Mouse (Mus musculus) induced T-regulatory cell, adult 2 months (primary cell): ENCODE results near the gene Gm28053.

ENCODE experiments used
- DNase-seq: peaks from one replicate; pipeline ENCODE4 v3.0.0-alpha.2; 2012; ENCODE audit warnings: low read depth

Gene Gm28053

GRCm38 (mm10) chr6:48692962-48693361 is 25.4 kb upstream of the Gm28053 start:
- no peak for DNase-seq

- DNase-seq, result peak; percentile 82
Observed at GRCm38 (mm10) chr6:48696830-48697554, 21.4 kb upstream of the Gm28053 start.

- no peak for DNase-seq
Observed at GRCm38 (mm10) chr6:48697555-48697930, 20.9 kb upstream of the Gm28053 start.

DNA sequence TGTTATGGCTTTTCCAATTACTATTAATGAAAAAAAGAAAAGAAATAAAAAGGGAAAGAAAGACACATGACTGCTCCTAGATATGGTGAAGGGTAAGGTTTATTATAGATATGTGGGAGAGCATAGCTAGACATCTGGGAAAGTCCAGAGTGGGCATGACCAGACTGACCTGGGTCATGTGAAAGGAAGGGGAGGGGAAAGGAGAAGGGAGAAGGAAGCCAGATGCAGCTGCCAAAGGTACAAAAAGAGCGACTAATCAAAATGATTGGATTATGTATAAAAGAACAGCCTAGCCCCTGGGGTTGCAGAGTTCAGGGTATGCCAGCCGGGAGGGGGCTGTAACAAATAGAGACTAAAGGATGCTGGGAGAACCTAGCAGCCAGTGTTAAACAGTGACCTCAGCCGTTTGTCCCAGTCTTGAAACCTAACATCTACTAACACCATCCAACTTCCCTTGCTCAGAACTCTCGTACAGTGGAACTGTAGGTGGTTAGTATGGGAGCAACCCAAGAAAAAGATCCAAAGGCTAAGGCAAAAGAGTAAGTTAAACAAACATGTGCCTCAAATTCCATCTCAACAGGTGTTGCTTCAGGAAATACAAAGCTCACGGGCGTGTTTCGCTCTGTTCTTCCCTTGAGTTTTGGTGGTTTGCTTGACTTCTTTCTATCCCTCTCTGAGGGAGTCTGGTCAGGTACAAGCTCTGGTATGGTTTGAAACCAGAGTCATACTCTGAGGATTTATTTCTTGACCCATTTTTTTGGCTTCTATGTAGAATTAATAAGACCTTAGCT is 20.1 kb upstream of the Gm28053 start:
- peak; percentile 61 for DNase-seq

- DNase-seq, result peak; percentile 58
Observed at GRCm38 (mm10) chr6:48698888-48699287, 19.5 kb upstream of the Gm28053 start.

DNA sequence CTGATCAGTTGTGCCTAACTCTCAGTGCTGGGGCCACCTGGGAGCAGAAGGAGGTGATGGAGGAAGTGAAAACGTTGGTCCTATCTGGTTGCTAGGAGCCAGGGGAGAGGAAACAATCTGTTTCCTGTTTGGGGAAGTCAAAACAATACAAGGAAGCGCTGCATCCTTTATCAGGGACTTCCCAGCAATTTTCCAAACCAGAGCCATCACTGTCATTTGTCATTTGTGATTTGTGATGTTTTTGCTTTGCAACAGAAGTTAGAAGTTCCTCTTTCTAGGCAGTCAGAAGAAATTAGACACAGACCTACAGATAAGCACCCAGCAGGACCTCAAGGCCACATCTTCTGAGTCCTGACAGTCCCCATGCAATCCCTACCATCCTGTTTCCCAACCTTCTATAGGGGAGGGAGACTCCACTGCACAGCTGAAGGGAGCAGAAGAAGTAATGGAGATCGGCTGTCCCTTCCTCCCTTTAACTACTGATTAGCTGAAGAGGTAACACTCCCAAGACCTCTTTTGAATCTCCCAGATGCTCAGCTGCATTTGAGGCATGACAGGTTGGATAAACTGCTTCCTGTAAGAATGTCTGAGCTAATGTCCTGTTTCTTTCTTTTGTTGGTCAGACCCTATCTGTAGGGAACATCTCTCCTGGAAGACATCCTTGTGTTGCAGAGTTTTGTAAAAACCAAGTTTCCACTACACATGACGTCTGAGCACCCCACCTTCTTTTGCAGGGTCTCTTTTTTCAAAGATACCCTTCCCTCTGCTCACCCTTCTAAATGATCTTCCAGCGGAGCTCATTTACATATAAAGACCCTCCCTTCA is 17.9 kb upstream of the Gm28053 start:
- peak; percentile 81 for DNase-seq

GRCm38 (mm10) chr6:48702146-48702545 is 16.3 kb upstream of the Gm28053 start:
- DNase-seq, result no peak

DNA sequence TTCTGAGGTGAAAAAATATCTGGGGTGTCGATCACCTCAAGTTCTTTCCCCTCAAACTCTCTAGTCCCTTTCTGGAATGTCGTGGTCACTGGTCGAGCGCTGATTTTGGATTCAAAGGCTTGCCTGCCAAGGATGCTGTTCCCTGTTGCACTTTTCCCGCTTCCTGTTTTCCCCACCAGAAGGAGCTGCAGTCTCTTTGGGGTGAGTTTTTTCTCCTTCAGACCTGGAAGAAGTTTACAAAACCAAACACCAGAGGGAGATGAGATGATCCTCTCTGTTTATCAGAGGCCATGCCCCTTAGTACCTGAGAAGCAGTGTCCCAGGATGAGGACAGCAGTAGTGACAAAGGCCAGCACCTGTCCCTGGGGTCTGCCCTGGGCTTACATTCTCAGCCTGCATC is 15.8 kb upstream of the Gm28053 start:
- DNase-seq, result no peak

- no peak for DNase-seq
Observed at GRCm38 (mm10) chr6:48704146-48704545, 14.3 kb upstream of the Gm28053 start.

DNA sequence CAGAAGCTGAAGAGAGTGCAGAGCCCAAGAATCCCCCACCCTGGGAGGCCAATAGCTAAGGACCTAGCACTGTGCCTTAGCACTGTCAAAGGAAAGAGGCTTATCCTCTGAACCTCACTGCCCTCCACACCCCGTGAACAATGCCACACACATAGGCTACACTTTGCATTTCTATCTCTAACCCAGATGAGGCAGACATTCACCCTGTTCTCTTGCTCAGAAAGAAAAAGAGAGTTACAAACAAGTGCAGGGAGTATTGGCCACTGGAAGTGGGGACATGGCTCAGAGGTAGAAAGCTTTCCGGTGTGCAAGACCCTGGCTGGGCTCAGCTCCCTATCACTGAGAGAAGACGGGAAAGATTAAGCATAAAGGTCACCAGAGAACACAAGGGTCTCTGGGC is 12.3 kb upstream of the Gm28053 start:
- peak; percentile 74 for DNase-seq

DNA sequence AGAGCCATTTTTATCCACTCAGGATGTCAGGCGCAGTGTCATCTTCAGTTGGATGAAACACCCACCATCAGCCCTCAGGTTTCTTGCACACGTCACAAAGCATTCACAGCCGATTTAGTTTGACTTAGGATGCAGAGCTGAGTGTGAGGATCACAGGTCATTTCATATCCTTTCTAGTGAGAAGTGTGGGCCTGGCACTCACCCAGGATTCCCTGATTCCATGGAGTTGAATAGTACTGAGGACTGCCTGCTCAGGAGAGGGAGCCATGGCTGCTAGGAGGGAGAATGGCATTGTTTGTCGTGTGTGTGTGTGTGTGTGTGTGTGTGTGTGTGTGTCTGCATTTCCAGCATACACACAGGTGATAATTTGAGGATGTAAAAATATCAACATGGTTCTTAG is 1.9 kb downstream of the Gm28053 start:
- DNase-seq, result peak; percentile 76

- peak; percentile 86 for DNase-seq
Observed at GRCm38 (mm10) chr6:48723468-48723867, 5.1 kb downstream of the Gm28053 start.

GRCm38 (mm10) chr6:48725476-48725875 is 7.1 kb downstream of the Gm28053 start:
- peak; percentile 93 for DNase-seq

GRCm38 (mm10) chr6:48727761-48728160 is 9.4 kb downstream of the Gm28053 start:
- peak; percentile 94 for DNase-seq

DNA sequence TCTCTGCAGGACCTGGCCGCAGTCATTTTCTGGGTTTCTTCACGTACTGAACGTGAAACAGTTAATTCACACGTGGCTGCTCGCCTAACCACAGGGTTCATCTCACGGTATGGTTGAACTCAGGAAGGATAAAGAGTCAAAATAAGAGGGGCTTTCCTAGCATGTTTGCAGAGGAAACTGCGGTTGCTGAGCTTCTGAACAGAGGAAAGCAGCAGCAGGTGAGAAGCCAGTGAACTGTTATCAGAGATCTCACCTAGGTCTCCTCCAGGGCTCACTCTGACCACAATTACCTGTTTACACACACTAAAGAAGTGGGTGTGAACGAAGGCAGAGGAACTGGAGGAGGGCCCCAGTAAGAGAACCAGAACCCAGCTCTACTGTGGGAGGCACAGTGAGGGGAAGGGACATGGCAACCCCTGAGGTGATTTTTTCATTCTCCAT is 14.5 kb downstream of the Gm28053 start:
- peak; percentile 97 for DNase-seq

DNA sequence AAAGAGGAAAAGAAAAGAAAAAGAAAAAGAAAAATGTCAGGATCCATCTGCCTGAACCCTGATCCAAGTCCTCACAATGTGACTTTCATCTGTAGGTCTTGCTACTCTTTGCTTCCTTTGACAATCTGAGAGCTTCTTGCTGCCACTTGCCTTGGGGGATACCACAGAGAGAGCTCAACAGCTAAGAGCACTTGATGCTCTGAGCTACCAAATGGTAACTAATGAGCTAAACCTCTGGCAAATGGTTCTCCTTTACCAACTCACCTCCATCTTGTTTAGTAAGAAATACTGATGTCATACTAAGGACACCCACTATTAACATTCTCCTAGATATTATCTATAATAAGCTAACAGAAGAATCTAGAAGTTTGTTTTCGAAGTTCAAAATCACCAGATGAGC is 15.3 kb downstream of the Gm28053 start:
- DNase-seq, result peak; percentile 70

DNA sequence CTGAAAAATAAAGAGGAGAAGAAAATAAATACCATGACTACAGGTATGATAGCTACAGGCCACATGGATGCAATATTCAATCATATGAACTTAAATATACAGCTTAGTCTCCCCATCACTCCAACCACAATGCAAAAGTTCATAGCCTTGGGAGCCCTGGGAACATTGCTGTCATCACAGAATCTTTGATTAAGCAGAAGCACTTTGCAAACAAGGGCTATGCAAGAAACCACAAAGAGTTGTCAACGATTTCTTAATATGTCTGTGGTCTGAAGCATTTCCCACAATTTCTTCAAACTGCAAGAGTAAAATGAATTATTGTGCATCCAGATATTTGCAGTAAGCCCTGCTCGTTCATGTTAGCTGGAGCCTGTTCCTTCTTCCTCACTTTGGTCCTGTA is 18.6 kb downstream of the Gm28053 start:
- no peak for DNase-seq

DNA sequence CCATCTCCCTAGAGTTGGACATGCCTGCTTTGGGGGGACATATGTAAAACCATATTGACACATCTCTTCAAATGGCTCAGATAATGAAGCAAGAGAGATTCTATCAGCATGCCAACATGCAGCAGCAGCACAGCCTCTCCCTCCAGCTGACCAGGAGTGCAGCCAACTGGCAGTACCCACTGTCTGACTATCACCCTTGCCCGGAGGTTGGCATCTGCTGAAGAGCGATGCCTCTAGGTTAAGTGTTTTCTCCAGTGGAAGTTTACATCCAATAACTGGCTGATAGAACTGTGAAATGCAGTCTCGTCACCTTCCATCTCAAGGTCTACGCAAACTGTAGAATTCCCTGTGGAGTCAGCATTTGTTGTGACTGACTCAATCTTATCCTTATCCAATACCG is 19.3 kb downstream of the Gm28053 start:
- DNase-seq, result no peak

- peak; percentile 91 for DNase-seq
Observed at GRCm38 (mm10) chr6:48738961-48739779, 20.8 kb downstream of the Gm28053 start, which contains the start of gene Gimap1. TSS of gene Gimap1 (plus strand) at chr6:48739054.

DNA sequence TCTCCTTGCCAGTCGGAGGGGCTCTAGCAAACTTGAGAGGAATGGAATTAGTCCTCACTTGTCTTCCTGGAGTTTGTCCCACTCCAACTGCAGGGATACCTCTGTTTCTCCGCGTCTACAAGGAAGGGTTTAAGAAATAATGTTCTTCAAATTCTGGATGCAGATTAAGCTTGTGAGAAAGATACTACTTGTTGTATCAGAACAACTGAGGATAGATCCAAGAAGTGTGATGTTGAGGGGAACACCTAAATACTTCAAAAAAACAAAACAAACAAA is 21.3 kb downstream of the Gm28053 start:
- peak; percentile 75 for DNase-seq

GRCm38 (mm10) chr6:48740501-48741169 is 22.2 kb downstream of the Gm28053 start:
- DNase-seq, result peak; percentile 80
